Mouse (Mus musculus) kidney, postnatal 0 days (tissue): Measurements from ENCODE around the gene Insl6. TPM values are rescaled to one million over a fixed set of nuclear protein-coding genes. Genes with fewer than 3 reads are reported as not detected.

ENCODE experiments used
- ATAC-seq: fragments of 200-750 bp; cut with Nextera tagmentation; replicated peaks from 2 replicates; pipeline ENCODE4 v1.8.0; 2017; ENCODE audit warnings: low read depth, moderate number of reproducible peaks, moderate TSS enrichment, moderate library complexity; ENCODE audit not compliant: low FRiP score
- DNase-seq: peaks from one replicate; pipeline ENCODE4 v3.0.0-alpha.2; 2016; ENCODE audit warnings: low spot score
- H3K27ac ChIP-seq: fragments of 300-500 bp; sonication (generic); 2 replicates; pipeline ENCODE4 v1.5.1; 2014; ENCODE audit warnings: mild to moderate bottlenecking
- H3K27me3 ChIP-seq: fragments of 300-500 bp; sonication (generic); 2 replicates; pipeline ENCODE4 v1.6.1; 2014; ENCODE audit warnings: low read length, mixed read lengths; ENCODE audit not compliant: insufficient read depth
- H3K36me3 ChIP-seq: fragments of 300-500 bp; sonication (generic); 2 replicates; pipeline ENCODE4 v1.6.1; 2014; ENCODE audit warnings: low read length, mixed read lengths; ENCODE audit not compliant: insufficient read depth
- H3K4me1 ChIP-seq: fragments of 300-500 bp; sonication (generic); replicated peaks from 2 replicates; pipeline ENCODE4 v1.6.1; 2014; ENCODE audit warnings: antibody characterized with exemption, low read length, mixed read lengths; ENCODE audit not compliant: insufficient read depth
- H3K4me2 ChIP-seq: fragments of 300-500 bp; sonication (generic); 2 replicates; pipeline ENCODE4 v1.6.1; 2014; ENCODE audit warnings: mild to moderate bottlenecking, low read length, moderate library complexity, mixed read lengths
- H3K4me3 ChIP-seq: fragments of 300-500 bp; sonication (generic); replicated peaks from 2 replicates; pipeline ENCODE4 v1.5.1; 2014; ENCODE audit warnings: low read depth, low read length
- H3K9ac ChIP-seq: fragments of 300-500 bp; sonication (generic); 2 replicates; pipeline ENCODE4 v1.6.1; 2014; ENCODE audit warnings: low read depth, low read length
- H3K9me3 ChIP-seq: fragments of 300-500 bp; sonication (generic); replicated peaks from 2 replicates; pipeline ENCODE4 v1.6.1; 2016; ENCODE audit warnings: low read length, inconsistent platforms, mixed read lengths
- CTCF ChIP-seq: IDR thresholded peaks from 2 replicates; pipeline ENCODE4 v1.5.1; 2016; ENCODE audit warnings: antibody characterized with exemption, low read depth, mild to moderate bottlenecking, moderate library complexity
- WGBS: fragments of 180-500 bp; shearing (Covaris S2); extraction: QIAGEN DNeasy Blood & Tissue Kit; methylation state at CpG from one replicate; pipeline ENCODE4 v1.1.7; 2014; 5-methylcytosine and 5-hydroxymethylcytosine counted together
- polyA plus RNA-seq: library from polyadenylated mRNA; unstranded; fragments of >200 nt; fragmentation: Nextera tagmentation; extraction: Ambion mirVana; gene quantifications from 2 replicates; pipeline ENCODE4 v1.2.1, GENCODE M21; 2015

Gene Insl6
- polyA plus RNA-seq, 1 experiment from 2014 or later, result 11.2 TPM

DNA sequence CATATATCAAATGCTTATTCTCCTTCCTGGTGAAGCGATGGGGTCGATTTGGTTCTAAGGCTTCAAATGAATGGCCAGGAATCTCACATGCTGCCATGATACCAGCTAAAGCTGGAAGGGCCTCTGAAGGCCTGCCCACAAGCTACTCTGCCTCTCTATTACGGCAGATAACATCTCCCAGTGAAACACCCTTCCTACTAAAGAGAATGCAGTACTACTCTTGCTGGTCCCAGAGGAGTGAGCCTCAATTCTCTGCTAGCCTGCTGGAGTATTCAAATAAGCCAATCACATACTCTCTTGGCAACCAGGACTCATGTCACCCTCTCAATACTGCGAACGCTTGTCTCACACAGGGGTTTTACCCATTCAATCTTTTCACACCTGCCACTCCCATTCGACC, 17.1 kb upstream of the Insl6 start:
- 74% methylated on average over 6 of the region's 6 CpGs for WGBS

DNA sequence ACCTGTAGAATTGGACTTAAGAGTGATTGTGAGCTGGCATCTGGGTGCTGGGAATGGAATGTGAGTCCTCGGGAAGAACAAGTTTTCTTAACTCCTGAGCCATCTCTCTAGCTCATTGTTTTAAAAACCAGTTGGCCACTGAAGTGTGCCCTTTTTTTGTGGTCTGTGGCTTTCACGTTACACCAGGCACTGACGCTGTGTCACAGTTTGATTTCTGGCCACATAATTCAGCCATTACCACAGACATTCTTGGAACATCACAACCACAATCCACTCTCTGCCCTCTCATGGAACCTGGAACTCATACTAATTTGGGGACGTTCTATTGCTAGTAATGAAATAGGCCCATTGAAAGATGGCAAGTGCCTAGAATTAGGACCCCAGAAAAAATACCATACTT, 15.9 kb upstream of the Insl6 start:
- Histone ChIP-seq H3K4me1 (no peaks in the 10 kb centered on the region), H3K27me3 (no peaks in the 10 kb centered on the region), H3K9ac (no peak overlapping the region), H3K4me2 (no peak overlapping the region), H3K9me3 (no peaks in the 10 kb centered on the region), H3K4me3 (no peak overlapping the region), H3K27ac (no peak overlapping the region), H3K36me3 (no peaks in the 10 kb centered on the region)
- DNase-seq (no peak), ATAC-seq (no peak)
- 74% methylated on average over 4 of the region's 4 CpGs for WGBS
- no peak for TF ChIP-seq CTCF

More for the DNA sequence above, 17.1 kb upstream of the Insl6 start:
- TF ChIP-seq CTCF, result no peak
- H3K9me3 ChIP-seq, result no peaks in the 10 kb centered on the region
- no peak overlapping the region for H3K9ac ChIP-seq
- no peak overlapping the region for H3K4me2 ChIP-seq
- H3K36me3 ChIP-seq, result no peaks in the 10 kb centered on the region
- no peak overlapping the region for H3K4me3 ChIP-seq
- H3K27me3 ChIP-seq, result no peaks in the 10 kb centered on the region
- no peak overlapping the region for H3K27ac ChIP-seq
- ATAC-seq (no peak), DNase-seq (no peak)
- no peaks in the 10 kb centered on the region for H3K4me1 ChIP-seq

DNA sequence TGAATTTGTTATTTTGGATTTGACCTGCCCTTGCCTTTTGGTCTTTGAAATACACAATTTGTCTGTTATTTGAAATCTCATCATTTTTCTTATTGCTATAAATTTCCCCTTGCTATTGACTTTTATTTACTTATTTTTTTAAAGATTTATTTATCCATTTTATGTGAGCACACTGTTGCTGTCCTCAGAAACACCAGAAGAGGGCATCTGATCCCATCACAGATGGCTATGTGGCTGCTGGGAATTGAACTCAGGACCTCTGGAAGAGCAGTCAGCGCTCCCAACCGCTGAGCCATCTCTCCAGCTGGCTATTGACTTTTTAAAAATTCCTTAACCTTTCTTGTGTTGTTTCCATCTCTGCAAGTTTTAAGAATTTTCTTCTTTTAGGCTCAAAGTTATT, 11.5 kb upstream of the Insl6 start:
- Histone ChIP-seq H3K36me3 (no peaks in the 10 kb centered on the region), H3K4me2 (no peak overlapping the region), H3K4me3 (no peak overlapping the region), H3K9ac (no peak overlapping the region), H3K27me3 (no peaks in the 10 kb centered on the region), H3K4me1 (peaks cover 5% of the 10 kb centered on the region; the same call in 1 of the 2 replicates), H3K9me3 (no peaks in the 10 kb centered on the region), H3K27ac (no peak overlapping the region)
- ATAC-seq (no peak), DNase-seq (no peak)
- WGBS, result 88% methylated on average over 2 of the region's 2 CpGs
- TF ChIP-seq CTCF, result no peak

DNA sequence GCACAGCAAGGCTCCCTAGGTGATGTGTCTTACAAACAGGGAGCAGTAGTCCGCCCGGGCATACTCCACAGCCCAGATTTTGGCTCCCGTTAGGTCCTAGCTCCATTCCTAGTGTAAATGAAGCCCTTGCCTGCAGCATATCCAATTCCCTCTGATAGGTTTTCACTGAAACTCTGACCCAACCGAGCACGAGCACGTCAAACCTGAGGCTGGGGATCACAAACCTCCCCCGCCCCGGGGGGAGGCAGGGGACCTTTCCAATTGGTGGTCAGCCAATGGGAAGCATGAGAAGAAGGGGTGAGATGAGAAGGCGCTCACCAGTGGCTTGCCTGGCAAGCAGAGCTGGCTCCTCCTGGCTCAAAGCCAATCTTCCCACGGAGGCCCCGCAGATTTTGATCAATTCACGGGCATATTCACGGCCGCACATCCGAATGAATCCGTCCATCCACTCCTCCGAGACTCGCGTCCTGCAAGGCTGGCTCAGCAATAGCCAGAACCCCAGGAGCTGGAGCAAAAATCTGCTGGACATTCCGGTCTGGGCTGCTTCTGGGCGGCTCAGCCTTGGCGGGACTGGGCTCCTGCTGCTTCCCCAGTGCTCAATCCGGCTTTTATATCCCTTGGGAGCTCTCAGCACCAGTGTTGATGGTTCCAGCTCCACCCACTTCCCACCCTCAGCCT, 9.1 kb upstream of the Insl6 start, which contains the start of gene Rln1:
Rln1 (minus strand) TSS at position 603 of the 678 bp plus-strand sequence.
- Histone ChIP-seq H3K4me1 (peaks cover 5% of the 10 kb centered on the region; the same call in 1 of the 2 replicates), H3K4me2 (peak within 1 kb of the TSS; percentile 67), H3K4me3 (peak within 1 kb of the TSS; percentile 35), H3K27ac (no peak within 1 kb of the TSS), H3K9me3 (no peaks in the 10 kb centered on the region), H3K36me3 (no peaks in the 10 kb centered on the region), H3K27me3 (no peaks in the 10 kb centered on the region), H3K9ac (peak within 1 kb of the TSS; percentile 25)
- DNase-seq, result peak; percentile 65
- 4% methylated on average over 23 of the region's 23 CpGs for WGBS
- peak; percentile 82 for ATAC-seq
- TF ChIP-seq CTCF, result no peak

DNA sequence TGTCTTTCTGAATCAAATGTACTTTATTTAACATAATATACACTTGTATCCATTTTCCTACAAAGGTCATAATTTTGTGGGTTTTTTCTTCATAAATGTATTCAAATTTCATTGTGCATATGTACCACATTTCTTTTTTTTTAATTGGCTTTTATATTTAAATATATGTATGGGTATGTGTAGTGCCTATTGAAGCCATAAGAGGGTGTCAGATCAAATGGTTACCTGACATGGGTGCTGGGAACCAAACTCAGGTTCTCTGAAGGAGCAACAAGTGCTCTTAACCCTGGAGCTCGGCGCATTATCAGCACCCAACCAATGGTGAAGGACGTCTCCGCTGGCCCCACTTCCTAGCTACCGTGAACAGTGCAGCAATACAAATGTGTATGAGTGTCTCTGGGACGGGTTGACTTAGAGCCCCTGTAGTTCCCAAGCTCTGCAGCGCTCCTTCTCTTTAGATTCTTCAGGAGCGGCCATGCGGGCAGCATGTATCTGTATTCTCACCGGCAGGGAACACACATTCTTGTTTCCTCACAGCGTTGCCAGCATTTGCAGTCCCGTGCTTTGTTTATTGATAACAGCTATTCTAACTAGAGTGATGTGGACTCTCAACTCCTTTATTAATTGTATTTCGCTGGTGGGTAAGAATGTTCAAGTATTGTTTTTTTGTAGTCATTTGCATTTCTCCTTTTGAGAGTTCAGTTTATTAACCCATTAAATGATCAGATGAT, 1.8 kb upstream of the Insl6 start:
- TF ChIP-seq CTCF, result no peak
- Histone ChIP-seq H3K9ac (no peak overlapping the region), H3K27me3 (no peaks in the 10 kb centered on the region), H3K4me3 (no peak overlapping the region), H3K9me3 (no peaks in the 10 kb centered on the region), H3K4me2 (no peak overlapping the region), H3K36me3 (no peaks in the 10 kb centered on the region), H3K27ac (no peak overlapping the region), H3K4me1 (no peaks in the 10 kb centered on the region)
- 83% methylated on average over 13 of the region's 13 CpGs for WGBS
- ATAC-seq, result no peak
- DNase-seq, result no peak

DNA sequence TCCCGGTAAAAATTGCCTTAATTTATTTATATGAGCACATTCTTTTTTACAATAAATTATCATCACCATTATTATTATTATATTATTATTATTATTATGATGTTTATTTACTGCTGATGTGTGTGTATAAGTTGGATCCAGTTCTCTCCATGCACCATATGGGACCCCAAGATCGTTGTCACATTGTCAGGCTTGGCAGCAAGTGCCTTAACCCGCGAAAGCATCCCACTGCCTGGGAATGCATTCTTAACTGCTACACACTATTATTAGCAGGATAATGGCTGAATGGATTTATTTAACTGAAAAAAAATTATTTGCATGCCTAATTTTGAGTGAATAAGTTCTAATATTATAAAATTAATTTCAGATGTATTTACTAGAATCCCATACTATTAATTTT, 1.2 kb upstream of the Insl6 start:
- no peak overlapping the region for H3K4me2 ChIP-seq
- no peaks in the 10 kb centered on the region for H3K9me3 ChIP-seq
- H3K27me3 ChIP-seq, result no peaks in the 10 kb centered on the region
- H3K9ac ChIP-seq, result no peak overlapping the region
- WGBS, result 84% methylated on average over 4 of the region's 4 CpGs
- DNase-seq (no peak), ATAC-seq (no peak)
- no peaks in the 10 kb centered on the region for H3K36me3 ChIP-seq
- TF ChIP-seq CTCF, result no peak
- H3K4me3 ChIP-seq, result no peak overlapping the region
- H3K4me1 ChIP-seq, result no peaks in the 10 kb centered on the region
- no peak overlapping the region for H3K27ac ChIP-seq
